Mouse (Mus musculus) heart, postnatal 0 days (tissue): Measurements from ENCODE around the gene Elp4. TPM values are rescaled to one million over a fixed set of nuclear protein-coding genes. Genes with fewer than 3 reads are reported as not detected.

Source experiments
- ATAC-seq: fragments of 200-750 bp; cut with Nextera tagmentation; 2 replicates; pipeline ENCODE4 v1.8.0; 2017; ENCODE audit warnings: low read depth, moderate number of reproducible peaks, moderate library complexity; ENCODE audit not compliant: insufficient read depth
- DNase-seq: peaks from one replicate; pipeline ENCODE4 v3.0.0-alpha.2; 2016; ENCODE audit warnings: low spot score
- H3K27ac ChIP-seq: fragments of 300-500 bp; sonication (generic); 2 replicates; pipeline ENCODE4 v1.5.1; 2014; ENCODE audit warnings: low read depth, mild to moderate bottlenecking
- H3K27me3 ChIP-seq: fragments of 300-500 bp; sonication (generic); 2 replicates; pipeline ENCODE4 v1.6.1; 2014; ENCODE audit warnings: low read length, mixed read lengths; ENCODE audit not compliant: control insufficient read depth, insufficient read depth
- H3K36me3 ChIP-seq: fragments of 300-500 bp; sonication (generic); replicated peaks from 2 replicates; pipeline ENCODE4 v1.6.1; 2014; ENCODE audit warnings: low read length, mixed read lengths; ENCODE audit not compliant: control insufficient read depth, insufficient read depth
- H3K4me1 ChIP-seq: fragments of 300-500 bp; sonication (generic); 2 replicates; pipeline ENCODE4 v1.6.1; 2014; ENCODE audit warnings: antibody characterized with exemption; ENCODE audit not compliant: control insufficient read depth, insufficient read depth
- H3K4me2 ChIP-seq: fragments of 300-500 bp; sonication (generic); 2 replicates; pipeline ENCODE4 v1.6.1; 2014; ENCODE audit warnings: low read depth, mild to moderate bottlenecking, low read length, moderate library complexity
- H3K4me3 ChIP-seq: fragments of 300-500 bp; sonication (generic); 2 replicates; pipeline ENCODE4 v1.5.1; 2014; ENCODE audit warnings: low read depth, low read length
- H3K9ac ChIP-seq: fragments of 300-500 bp; sonication (generic); replicated peaks from 2 replicates; pipeline ENCODE4 v1.6.1; 2014; ENCODE audit warnings: low read depth, low read length, mixed read lengths
- H3K9me3 ChIP-seq: fragments of 300-500 bp; sonication (generic); replicated peaks from 2 replicates; pipeline ENCODE4 v1.6.1; 2016; ENCODE audit warnings: low read length; ENCODE audit not compliant: control insufficient read depth
- CTCF ChIP-seq: IDR thresholded peaks from 2 replicates; pipeline ENCODE4 v1.5.1; 2016; ENCODE audit warnings: antibody characterized with exemption, control low read depth, low read depth
- EP300 ChIP-seq: IDR thresholded peaks from 2 replicates; pipeline ENCODE4 v1.6.1; 2016; ENCODE audit warnings: antibody characterized with exemption, low read depth
- WGBS: fragments of 180-500 bp; shearing (Covaris S2); extraction: QIAGEN DNeasy Blood & Tissue Kit; methylation state at CpG from one replicate; pipeline ENCODE4 v1.1.7; 2014; 5-methylcytosine and 5-hydroxymethylcytosine counted together
- polyA plus RNA-seq: library from polyadenylated mRNA; unstranded; fragments of >200 nt; fragmentation: Nextera tagmentation; extraction: Ambion mirVana; gene quantifications from 2 replicates; pipeline ENCODE4 v1.2.1, GENCODE M21; 2015
- total RNA-seq: library from RNA; depleted of rRNA; stranded (reverse); fragments of >200 nt; gene quantifications from 2 replicates; pipeline ENCODE4 v1.2.3, GENCODE M21; 2014; ENCODE audit warnings: low replicate concordance

Elp4 gene
- total and polyA plus RNA-seq, 2 experiments from 2014 or later: 3.0 to 13.1 TPM

DNA sequence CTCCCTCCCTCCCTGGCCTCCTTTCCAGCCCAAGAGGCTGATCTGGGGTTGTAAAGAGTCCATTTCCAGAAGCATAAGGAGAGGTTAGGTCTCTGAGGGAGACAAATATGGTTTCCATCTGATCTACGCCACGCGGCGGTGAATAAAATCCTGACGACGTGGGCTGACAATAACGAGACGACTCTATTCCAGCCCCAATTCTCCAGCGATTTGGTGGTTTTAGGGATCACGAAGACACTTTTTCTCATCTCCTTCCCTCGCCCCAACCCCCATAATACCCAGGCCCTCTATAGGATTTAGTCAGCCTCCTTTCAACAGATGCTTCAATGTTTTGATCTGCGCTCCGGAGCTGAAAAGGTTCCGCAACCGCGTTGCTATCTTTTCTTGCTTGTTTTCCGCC is 216.4 kb downstream of the Elp4 start:
- no peak overlapping the region for H3K27ac ChIP-seq
- no peaks in the 10 kb centered on the region for H3K36me3 ChIP-seq
- no peak overlapping the region for H3K9ac ChIP-seq
- H3K4me3 ChIP-seq: peak overlapping the region; percentile 34
- TF ChIP-seq CTCF: no peak
- no peak for TF ChIP-seq EP300
- no peak for DNase-seq
- no peaks in the 10 kb centered on the region for H3K9me3 ChIP-seq
- peak overlapping the region; percentile 43 for H3K4me2 ChIP-seq
- under 1% methylated on average over 17 of the region's 17 CpGs for WGBS
- H3K4me1 ChIP-seq: peaks cover 16% of the 10 kb centered on the region; the same call in 1 of the 2 replicates
- H3K27me3 ChIP-seq: peaks cover 97% of the 10 kb centered on the region
- no peak for ATAC-seq

DNA sequence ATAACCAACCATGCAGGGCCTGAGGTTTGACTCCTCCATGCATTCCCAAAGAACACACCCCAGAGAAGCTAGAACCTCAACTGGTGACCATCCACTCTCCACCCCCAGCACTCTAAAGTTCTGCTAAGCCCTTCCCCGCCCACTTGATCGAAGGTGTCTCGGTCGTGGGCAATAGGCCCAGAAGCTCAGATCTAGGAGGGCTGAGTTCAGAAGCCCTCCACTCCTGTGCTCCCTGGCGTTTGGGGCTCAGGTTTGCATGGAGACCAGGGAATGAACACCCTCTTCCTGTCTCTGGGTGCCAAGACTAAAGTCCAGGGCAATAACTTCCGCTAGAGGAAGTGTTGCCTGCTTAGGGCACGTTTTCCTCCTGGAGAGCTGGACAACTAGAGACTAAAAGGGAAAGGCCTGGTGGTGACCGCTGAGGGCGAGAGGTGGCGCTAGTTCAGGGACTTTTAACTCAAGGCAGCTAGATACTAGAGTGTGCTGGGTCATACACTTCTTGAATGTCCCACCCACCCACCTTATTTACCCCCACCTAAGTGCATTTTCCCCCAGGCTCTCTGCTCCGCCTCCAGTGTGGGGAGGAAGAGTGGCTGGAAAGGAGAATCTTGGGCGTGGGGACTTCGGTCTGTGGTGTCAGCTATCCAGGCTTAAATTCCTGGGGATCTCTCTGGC is 216.9 kb downstream of the Elp4 start:
- peak overlapping the region; percentile 34 for H3K4me3 ChIP-seq
- peak overlapping the region; percentile 43 for H3K4me2 ChIP-seq
- no peaks in the 10 kb centered on the region for H3K36me3 ChIP-seq
- no peak overlapping the region for H3K9ac ChIP-seq
- ATAC-seq: peak; percentile 58; the same call in 1 of the 2 replicates
- peak; percentile 38 for DNase-seq
- H3K27me3 ChIP-seq: peaks cover 97% of the 10 kb centered on the region
- H3K27ac ChIP-seq: no peak overlapping the region
- WGBS: 5% methylated on average over 13 of the region's 13 CpGs
- H3K9me3 ChIP-seq: no peaks in the 10 kb centered on the region
- H3K4me1 ChIP-seq: peaks cover 16% of the 10 kb centered on the region; the same call in 1 of the 2 replicates
- no peak for TF ChIP-seq EP300
- TF ChIP-seq CTCF: peak; percentile 43

DNA sequence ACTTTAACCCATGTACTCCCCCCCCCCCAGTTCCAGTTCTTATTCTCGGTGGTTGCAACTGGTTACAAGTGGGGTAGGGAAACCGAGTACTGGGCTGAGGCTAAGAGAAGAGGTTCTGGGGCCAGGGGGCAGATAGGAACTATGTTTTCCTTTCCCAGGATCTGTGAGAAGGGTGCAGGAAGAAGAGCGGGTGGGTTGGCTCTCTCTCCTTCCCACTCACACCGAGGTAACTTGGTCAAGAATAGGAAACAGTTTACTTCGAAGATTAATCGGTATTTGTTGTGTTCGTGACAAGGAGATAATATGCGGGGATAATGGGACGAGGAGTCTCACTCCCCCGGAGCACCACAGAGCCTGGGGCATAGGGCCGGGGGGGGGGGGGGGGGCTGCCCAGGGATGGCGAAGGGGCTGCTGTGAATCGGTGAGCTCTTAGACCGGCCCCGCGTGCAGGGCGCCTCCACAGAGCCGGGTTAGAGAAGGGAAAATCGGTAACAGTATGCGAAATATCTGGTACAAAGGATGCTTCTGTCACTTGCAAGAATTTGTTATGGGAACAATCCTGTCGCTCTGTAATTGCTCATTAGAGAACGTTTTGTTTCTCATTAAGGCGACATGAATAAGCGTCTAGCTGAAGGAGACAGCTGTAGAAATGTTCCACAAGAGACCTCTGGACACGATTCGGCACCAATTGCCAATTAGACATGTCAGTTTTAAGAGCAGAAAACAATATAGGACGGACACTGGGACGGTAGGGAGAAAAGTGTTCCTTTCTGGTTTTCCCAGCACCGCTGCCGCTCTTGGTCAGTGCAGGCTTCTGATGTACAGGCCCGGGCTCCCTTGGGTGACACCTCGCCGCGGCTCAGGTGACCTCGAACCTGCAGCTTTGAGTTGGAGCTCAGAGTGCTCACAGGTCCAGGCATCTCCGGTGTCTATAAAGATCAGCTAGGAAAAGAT is 217.7 kb downstream of the Elp4 start:
- no peak for TF ChIP-seq CTCF
- no peak for TF ChIP-seq EP300
- Histone ChIP-seq H3K4me2 (no peak overlapping the region), H3K9me3 (no peaks in the 10 kb centered on the region), H3K4me1 (peaks cover 16% of the 10 kb centered on the region; the same call in 1 of the 2 replicates), H3K36me3 (no peaks in the 10 kb centered on the region), H3K27ac (no peak overlapping the region), H3K4me3 (no peak overlapping the region), H3K27me3 (peaks cover 97% of the 10 kb centered on the region), H3K9ac (no peak overlapping the region)
- ATAC-seq (no peak), DNase-seq (no peak)
- 5% methylated on average over 36 of the region's 36 CpGs for WGBS

DNA sequence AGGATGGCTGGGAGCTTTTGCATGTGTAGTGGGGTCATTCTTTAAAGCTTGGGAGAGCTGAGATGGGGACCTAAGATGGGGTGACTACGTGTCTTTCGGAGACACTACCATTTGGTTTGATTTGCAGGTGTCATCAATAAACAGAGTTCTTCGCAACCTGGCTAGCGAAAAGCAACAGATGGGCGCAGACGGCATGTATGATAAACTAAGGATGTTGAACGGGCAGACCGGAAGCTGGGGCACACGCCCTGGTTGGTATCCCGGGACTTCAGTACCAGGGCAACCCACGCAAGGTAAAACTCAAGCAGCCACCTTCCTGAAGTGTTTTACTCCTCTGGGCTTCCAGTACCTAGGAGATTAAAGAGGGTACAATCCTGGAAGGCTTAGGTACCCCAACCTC is 218.7 kb downstream of the Elp4 start:
- no peak overlapping the region for H3K4me3 ChIP-seq
- 12% methylated on average over 11 of the region's 11 CpGs for WGBS
- H3K36me3 ChIP-seq: no peaks in the 10 kb centered on the region
- no peaks in the 10 kb centered on the region for H3K9me3 ChIP-seq
- no peak overlapping the region for H3K4me2 ChIP-seq
- TF ChIP-seq CTCF (no peak), EP300 (no peak)
- no peak for DNase-seq
- no peak overlapping the region for H3K9ac ChIP-seq
- peaks cover 16% of the 10 kb centered on the region; the same call in 1 of the 2 replicates for H3K4me1 ChIP-seq
- peaks cover 97% of the 10 kb centered on the region for H3K27me3 ChIP-seq
- H3K27ac ChIP-seq: no peak overlapping the region
- ATAC-seq: no peak

DNA sequence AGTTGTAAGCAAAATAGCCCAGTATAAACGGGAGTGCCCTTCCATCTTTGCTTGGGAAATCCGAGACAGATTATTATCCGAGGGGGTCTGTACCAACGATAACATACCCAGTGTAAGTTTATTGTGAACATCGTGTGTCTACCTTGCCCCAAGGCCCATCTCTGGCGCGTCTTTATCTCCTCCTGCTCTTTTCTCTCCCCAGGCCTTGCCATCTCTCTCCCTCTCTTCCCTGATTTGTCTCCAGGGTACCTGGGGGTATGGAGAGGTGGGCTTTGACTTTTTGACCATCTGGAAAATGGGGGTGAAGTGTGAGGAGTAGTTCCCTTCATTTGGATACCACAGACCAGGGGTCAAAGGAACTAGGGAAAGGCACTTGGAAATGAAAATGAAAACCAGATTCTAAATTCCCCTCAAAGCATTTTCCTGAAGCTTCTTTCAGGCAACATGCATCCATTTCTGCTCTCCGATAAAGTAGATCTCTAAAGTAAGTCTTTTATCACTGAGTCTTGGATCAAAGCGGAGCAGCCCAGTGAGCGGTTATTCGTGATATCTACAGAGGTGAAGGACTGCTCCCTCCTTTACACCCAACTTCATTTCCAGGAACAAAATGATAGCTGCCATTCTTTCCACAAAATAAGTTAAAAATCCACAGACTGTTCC is 219.2 kb downstream of the Elp4 start:
- peaks cover 97% of the 10 kb centered on the region for H3K27me3 ChIP-seq
- 7% methylated on average over 11 of the region's 11 CpGs for WGBS
- H3K36me3 ChIP-seq: no peaks in the 10 kb centered on the region
- no peak overlapping the region for H3K4me3 ChIP-seq
- H3K4me1 ChIP-seq: peaks cover 16% of the 10 kb centered on the region; the same call in 1 of the 2 replicates
- no peak overlapping the region for H3K27ac ChIP-seq
- no peak overlapping the region for H3K4me2 ChIP-seq
- ATAC-seq: no peak
- no peak for DNase-seq
- no peak overlapping the region for H3K9ac ChIP-seq
- TF ChIP-seq EP300: no peak
- TF ChIP-seq CTCF: no peak
- no peaks in the 10 kb centered on the region for H3K9me3 ChIP-seq
